Mouse (Mus musculus): ENCODE data around the gene Ifi211.
"Not testable (repeated sequence)": the region's sequence is repeated elsewhere in the genome, so short reads cannot be mapped to it uniquely, and the experiment has no call there.

Ifi211 gene

DNA sequence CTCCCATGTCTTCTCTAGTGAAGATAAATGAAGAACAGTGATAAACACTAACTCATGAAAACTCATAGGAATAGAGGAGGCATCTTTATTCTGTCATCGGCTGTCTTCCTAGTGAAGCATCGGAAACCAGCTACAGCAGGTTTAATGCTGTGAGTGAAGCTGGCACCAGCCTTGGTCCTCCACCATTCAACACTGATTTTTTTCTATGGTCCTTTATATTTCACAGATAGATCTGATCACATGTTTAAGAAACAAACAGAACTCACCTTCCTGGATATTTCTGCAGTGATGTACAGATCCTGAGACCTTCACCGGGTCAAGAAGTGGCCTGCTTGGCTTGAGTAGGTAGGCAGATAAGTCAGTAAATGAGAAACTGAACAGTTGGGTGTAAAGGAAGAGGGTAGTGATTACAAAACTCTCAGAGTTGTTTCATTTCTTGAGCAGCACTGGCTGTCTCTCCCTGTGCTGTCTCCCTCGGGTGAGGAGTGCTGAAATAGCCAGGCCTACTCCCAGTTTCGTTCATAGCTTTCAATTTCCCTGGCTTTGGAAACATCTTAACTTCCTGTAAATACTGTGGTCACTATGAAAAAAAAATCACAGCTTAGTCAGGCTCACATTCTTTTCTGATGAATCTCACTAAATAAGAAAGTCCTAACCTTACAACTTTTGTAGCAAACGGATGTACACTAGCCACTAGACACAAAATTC lies at the start of gene Ifi211:
Ifi211 (minus strand) TSS at position 499 of the 708 bp plus-strand sequence.
- DNase-seq: not testable (repeated sequence)

DNA sequence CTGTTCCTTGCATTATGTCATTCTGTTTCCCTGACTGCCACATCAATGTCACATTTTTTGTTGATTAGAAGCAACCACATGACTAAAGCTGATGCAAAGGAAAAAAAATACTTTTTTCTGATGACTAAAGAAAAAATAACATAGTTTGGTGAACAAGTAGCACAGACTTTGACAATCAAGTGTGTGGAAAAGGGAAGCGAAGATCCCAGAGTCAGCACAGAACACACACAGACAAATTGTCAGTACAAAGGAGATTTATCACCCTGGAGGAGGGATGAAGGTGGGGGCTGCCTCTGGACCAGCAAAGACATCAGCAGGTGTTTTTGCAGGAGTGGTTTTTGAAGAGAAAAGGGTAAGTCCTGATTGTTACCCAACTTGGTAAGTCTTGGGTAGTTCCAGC lies 48.6 kb upstream of the Ifi211 start:
- DNase-seq: not testable (repeated sequence)

DNA sequence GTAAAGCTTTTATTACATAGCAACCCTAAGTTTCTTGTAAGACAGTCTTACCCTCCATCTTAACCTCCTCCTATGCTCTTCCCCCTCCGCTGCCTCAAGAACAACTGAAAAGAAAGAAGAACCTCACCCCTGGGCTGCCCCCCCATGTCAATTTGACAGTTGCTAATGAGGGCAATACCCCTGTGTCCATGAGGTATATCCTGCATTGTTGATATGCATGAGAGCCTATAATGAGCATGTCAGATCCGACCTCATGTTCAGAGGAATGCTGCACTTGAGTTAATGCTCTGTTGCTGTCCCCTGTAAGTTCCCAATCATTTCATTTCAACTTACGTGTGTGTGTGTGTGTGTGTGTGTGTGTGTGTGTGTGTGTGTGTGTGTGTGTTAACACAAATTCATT lies 47.2 kb upstream of the Ifi211 start:
- DNase-seq: not testable (repeated sequence)

DNA sequence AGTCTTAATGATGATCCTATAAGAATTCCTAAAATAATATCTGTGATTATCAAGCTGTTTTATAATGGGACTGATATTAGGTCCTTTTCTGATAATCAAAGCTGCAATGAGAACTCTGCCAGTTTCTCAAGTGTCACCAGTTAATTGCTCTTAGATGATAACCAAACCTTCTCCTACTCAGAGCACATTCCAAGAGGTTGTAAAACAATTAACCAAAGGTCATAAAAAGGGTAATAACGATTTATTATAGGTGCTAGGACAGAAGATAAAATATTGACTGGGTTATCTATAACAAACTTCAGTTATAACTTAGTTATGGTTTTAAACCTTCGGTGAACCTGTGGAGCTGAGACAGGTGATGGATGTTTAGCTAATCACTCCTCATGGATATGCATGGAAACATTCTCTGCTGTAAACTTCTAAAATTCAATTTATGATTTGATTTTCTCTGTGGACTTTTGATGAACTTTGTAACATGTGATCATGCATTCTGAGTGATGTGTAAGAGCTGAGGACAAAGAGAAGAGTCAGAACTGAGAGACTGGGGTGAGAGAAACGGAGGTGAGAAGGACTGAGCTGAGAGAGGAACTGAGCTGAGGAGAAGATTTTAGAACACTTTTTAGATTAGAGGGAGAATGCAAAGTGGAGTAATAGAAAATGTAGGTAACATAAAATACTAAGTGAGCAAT lies 43.1 kb upstream of the Ifi211 start:
- DNase-seq: not testable (repeated sequence)

DNA sequence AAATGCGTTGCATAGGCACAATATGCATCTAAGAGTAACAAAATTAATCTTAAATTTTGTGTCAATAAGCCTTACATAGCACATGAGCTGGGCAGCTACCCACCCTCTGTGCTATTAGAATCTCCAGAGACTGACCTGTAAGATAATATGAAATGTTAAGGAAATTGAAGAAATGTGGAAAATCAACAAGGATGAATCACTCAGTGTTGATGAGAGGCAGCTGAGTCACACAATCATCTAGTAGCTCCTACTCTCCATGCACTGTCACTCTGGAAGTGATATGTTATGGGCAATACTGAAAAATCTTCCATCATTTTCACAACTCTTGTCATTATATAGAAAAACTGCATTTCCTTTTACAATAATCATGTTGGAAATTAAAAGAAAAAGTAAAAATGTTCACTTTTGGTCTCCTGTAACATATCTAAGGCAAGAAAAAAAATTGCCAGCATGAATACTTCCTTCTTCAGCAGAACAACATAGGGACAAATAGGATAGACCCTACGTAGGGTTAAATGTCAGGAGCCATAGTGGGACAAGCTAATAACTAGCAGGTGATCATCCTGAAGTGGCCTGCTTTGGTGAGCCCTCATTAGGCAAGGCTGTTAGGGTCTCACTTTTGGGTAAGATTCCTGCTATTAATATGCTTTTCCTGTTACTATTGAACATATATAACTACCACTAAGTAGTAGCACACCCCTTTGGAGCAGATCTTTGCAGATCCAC lies 42.4 kb upstream of the Ifi211 start:
- DNase-seq: no peak

DNA sequence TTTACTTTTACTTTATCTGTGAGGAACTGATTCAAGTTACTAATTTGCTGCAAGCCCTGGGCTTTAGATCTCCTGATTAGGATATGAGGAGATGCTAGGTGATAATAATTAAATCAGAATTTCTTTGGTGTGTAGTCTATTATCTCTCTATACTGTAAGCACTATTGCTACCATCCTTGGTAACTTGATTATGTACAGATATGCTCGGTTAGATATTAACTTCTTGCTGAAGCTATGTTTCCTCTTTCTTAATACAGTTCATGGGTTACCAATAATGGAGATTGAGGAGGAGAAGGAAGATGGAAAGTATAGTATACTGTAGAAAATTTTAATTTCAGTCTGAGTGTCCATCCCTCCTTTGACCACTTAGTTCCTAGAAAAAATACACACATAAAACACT lies 40.7 kb upstream of the Ifi211 start:
- no peak for DNase-seq

DNA sequence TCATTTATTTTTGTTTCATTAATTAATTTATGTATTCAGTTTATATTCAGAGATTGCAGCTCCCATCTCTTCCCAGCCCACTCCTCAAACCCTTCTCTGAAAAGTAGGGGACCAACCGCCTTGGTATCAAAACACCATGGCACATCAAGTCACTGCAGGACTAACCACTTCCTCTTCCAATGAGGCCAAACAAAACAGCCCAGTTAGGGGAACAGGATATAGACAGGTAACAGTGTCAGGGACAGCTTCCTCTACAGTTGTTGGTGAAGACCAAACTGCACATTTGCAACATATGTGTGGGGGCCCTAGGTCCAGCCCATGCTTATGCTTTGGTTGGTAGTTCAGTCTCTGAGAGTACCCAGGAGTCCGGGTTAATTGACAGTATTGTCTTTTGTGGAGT lies 36.2 kb upstream of the Ifi211 start:
- DNase-seq: not testable (repeated sequence)

DNA sequence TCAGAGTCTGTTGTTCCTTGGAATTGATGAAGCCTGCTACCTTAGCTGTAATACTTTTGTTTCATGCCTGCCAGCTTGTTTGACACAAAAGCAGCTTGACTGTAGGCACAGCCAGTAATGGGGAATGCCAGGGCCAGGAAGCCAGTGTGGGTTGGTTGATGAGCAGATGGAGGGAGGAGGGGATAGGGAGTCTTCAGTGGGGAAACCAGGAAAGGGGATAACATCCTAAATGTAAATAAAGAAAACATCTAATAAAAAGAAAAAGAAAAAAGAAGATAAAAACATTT lies 29.9 kb upstream of the Ifi211 start:
- peak in 1 of 2 experiments; percentile 7 for DNase-seq

DNA sequence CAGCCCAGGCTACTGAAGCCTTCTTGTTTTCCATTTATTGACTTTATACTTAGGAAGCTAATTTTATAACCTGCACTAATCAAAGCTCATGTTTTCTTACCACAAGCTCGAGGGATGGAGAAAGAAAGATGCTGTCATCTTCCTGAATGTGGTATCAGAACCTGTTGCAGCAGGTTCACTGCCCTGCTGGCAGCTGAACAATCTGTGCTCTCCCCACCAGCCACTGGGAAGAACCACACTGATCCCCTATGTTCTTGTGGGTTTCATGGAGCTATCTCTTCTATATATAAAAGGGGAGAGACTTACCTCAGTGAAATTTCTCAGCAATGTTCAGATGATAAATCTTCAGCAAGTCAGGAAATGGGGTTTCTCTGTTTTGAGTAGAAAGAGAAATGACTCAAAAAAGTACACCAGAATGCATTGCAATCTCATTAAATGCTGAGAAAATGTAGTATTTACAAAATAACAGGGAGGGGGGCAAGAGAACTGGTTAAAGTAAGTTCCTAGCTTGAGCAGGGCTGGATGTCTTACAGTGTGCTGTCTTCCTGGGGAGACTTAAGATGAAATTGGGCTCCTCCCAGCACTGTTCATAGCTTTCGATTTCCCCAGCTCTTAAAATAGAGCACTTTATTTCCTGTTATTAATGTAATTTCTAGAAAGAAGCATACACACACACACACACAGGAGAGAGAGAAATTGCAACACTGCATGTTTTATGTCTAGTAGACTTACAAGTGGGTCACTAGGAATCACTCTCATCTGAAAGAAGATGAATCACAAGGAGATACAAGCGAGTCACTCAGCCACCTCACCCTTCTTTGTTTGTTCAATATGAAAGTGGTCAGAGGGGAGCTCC lies 29.3 kb upstream of the Ifi211 start, which contains the start of the genes Mndal and Ifi203:
Mndal (minus strand) TSS at position 568 of the 856 bp plus-strand sequence.
Ifi203 (minus strand) TSS at position 749 of the 856 bp plus-strand sequence.
- not testable (repeated sequence) for DNase-seq

DNA sequence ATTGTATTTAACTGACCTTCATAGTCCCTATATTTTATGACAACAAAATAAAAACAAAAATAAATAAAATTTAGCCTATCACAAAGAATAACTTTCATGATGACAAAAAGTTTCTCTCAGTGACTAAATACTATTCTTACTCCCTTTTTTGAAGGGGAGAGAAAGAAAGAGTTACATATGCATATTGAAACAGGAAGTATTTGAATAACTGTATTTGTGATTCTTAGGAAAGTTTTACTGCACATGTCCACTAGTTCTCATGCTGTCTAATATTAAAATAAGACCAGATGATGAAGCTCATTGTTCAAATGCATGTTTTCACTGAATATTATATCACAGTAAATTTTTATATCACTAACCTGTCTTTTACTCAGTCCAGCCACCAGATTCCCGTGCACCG lies 28.7 kb upstream of the Ifi211 start:
- DNase-seq: not testable (repeated sequence)

DNA sequence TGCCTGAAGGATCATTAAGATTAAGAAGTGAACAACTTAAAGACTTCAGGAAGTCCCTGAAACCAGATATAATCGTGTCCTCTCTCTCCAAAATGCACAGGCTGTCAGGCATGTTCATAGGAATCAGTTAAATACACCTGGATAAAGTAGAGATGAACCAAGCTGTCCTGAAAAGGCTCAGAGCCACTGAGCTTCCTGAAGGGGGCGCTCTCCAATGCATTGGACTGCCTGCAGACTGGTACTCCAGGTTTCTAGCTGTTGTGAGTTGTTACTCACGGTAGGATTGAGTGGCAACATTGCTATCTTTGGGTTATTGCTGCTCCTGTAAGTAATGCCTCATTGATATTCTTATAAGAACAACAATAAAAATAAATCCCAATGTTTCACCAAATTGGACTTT lies 6.4 kb upstream of the Ifi211 start:
- not testable (repeated sequence) for DNase-seq

DNA sequence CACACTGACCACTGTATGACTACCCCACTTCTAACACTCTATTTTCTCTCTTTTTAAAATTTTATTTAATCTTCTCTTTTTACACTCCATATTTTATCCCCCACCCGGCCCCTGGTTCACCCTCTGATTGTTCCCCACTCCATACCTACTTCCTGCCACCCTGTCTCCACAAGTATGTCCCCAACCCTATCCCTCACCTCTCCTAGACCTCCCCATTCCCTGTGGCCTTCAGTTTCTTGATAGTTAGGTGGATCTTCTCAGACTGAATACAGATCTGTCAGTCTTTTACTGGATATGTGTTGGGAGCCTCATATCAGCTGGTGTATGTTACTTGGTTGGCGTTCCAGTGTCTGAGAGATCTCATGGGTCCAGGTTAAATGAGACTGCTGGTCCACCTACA lies 1.7 kb upstream of the Ifi211 start:
- no peak for DNase-seq

DNA sequence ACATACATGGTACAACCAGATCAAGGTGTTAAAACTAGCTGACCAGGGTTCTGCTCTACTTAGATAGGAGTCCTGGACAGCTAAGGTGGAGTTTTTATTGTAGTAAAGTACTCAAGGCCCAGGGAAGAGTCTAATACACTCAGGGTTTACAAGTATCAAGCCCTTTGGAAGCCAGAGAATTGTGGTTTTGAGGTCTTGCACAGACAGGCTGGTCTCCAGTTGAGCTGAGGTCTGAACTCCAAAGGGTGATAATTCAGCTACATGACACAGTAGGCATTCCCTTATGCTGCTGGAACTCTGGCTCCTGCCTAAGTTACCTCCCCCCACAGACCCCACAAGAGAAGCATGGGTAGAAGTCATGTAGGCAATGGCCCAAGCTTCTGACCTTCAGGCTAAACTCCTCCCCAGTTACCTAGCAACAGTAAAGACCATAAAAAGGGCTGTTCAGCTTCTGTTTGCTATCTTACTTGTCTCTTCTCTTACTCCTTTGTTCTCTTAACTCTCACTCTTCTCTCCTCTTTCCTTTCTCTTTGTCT lies 478 bp upstream of the Ifi211 start:
- not testable (repeated sequence) for DNase-seq

DNA sequence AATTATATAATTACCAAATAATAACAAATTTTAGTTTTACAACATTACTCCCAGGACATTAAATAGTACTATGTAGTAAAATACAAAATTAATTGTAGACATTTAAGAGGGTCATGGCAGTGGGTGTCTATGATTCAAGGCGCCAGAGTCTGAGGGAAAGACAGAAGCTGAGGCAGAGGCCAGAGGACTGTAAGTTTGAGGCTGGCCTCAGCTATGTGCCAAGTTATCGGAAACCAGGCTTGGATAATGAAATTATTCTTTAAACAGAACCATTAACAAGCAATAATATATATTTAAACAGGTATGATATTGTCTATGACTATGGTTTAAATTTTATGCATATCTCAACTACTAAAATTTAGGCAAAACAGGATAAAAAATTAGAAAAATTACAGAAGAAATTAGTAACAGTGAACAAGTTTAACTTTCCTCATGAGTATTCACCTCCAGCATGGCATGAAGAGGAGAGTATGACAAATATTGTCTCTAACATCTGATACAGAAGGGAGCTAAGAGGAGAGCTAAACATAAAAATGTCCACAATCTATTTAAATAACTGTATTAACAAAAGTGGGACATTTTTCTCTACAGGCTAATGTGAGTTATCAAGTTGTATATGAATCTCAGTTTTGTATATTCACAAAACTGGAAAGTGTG lies 910 bp downstream of the Ifi211 start:
- no peak for DNase-seq

DNA sequence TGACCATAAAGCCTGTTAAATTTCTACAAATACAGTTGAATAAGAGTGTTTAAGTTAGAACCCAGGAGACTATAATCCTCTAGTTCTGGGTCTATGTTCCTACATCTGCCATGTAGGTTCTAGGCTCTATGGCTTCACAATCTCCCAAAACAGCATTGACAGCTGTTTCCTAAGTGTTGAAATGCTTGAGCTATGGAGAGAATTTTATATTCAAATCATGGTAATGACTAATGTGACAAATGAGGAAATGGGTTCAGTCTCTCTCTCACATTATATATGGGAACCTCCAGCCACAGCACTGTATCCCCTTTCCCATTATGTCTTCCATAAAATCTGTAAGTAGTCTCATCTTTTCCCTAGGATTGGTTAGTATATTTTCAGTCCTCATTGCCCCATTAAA lies 4.5 kb downstream of the Ifi211 start:
- not testable (repeated sequence) for DNase-seq

DNA sequence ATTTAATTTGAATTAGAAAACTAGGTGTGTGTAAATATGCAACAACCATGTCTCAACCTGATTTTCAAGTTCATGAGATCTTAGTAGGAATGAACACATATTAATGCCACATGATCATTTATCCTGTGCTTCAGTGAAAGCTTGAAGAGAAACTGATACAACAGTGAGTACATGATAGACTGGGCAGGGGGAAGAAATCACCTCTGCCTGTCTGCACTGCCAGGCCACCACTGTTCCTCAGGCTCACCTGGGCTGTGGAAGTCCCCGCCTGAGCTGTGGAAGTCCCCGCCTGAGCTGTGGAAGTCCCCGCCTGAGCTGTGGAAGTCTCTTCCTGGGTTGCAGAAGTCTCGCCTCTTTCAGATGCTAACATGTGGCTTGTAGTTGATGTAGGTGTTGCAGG lies 7.0 kb downstream of the Ifi211 start:
- DNase-seq: not testable (repeated sequence)

DNA sequence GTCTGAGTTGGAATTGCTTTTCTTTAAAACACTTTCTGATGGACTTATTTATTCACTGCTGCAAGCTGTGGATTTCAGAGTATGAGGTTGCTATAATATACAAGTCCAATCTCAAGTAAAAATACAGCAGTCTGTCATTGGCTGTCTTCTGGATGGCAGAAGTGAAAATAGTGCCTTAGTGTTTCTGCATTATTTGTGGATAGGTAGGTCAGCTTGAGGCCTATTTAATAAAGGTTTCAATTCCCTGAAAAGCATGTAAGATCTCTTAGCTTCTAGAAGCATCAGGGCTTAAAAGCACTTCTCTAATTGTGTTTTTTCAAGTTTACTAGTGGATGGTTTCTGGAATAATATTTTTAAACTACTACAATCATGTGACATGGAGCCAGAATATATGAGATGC lies 23.1 kb downstream of the Ifi211 start:
- not testable (repeated sequence) for DNase-seq

DNA sequence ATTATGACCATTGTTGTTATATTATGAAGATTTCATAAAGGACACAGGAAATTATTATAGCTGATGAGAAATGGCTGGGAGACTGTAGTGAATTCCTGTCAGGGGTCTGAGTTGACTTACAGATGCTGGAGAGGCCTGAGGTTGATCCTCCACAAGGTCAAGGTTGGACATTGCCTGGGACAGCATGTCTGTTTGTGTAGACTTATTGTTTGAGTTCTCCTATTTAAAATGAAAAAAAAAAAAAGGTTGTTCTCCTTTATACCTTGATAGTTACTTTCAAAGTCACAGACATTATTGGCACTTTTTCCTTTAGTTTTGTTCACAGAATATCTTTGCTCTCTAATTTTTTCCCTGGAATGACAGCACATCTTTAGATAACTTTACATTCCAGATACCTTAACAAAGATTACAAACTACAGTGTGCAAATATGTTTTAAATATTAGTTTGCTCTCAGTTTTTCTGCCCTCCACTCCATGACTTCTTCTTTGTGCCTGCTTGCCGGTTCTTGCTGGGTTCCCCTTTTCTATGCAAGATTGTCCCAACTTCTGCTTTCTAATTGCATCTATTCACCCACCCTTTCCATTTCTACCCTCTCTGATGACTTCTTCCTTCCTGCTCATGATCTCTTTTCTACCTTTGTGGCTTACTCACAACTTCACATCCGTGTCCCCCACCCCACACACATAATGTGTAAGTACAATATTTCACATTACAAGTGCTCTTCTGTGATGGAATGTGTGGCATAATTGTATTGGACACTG lies 25.6 kb downstream of the Ifi211 start:
- not testable (repeated sequence) for DNase-seq

DNA sequence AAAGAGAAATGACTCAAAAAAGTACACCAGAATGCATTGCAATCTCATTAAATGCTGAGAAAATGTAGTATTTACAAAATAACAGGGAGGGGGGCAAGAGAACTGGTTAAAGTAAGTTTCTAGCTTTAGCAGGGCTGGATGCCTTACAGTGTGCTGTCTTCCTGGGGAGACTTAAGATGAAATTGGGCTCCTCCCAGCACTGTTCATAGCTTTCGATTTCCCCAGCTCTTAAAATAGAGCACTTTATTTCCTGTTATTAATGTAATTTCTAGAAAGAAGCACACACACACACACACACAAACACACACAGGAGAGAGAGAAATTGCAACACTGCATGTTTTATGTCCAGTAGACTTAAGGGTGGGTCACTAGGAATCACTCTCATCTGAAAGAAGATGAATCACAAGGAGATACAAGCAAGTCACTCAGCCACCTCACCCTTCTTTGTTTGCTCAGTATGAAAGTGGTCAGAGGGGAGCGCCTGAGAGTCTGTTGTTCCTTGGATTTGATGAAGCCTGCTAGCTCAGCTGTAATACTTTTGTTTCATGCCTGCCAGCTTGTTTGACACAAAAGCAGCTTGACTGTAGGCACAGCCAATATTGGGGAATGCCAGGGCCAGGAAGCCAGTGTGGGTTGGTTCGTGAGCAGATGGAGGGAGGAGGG lies 32.7 kb downstream of the Ifi211 start:
- peak; percentile 21 to 45 for DNase-seq

DNA sequence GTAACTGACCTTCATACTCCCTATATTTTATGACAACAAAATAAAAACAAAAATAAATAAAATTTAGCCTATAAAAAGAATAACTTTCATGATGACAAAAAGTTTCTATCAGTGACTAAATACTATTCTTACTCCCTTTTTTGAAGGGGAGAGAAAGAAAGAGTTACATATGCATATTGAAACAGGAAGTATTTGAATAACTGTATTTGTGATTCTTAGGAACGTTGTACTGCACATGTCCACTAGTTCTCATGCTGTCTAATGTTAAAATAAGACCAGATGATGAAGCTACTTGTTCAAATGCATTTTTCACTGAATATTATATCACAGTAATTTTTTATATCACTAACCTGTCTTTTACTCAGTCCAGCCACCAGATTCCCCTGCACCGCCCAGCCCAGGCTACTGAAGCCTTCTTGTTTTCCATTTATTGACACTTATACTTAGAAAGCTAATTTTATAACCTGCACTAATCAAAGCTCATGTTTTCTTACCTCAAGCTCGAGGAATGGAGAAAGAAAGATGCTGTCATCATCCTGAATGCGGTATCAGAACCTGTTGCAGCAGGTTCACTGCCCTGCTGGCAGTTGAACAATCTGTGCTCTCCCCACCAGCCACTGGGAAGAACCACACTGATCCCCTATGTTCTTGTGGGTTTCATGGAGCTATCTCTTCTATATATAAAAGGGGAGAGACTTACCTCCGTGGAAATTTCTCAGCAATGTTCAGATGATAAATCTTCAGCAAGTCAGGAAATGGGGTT lies 33.4 kb downstream of the Ifi211 start:
- not testable (repeated sequence) for DNase-seq

All from cerebellum, postnatal 36 days (tissue).